Mouse (Mus musculus): ENCODE measurements around the gene Tfr2. TPM values are rescaled to one million over a fixed set of nuclear protein-coding genes. Genes with fewer than 3 reads are reported as not detected.

The Tfr2 gene
- polyA plus RNA-seq, 1 experiment, result 5.4 TPM

- H3K27ac ChIP-seq (ENCODE audit: insufficient read depth, low read length), result no peak within 1 kb of the TSS
- H3K9me3 ChIP-seq (replicated peaks; ENCODE audit: control insufficient read depth, insufficient read depth, low read length, poor library complexity, severe bottlenecking), result no peaks in the 10 kb centered on the region
- H3K9ac ChIP-seq (ENCODE audit: low read depth, poor library complexity, severe bottlenecking), result no peak within 1 kb of the TSS
- no peaks in the 10 kb centered on the region for H3K27me3 ChIP-seq (ENCODE audit: control insufficient read depth, insufficient read depth, low read length, poor library complexity, severe bottlenecking)
- TF ChIP-seq EP300 (IDR thresholded peaks at IDR 0.05; ENCODE audit: insufficient read depth, low read depth, low read length) (no peak), CTCF (IDR thresholded peaks at IDR 0.05; ENCODE audit: low read depth, low read length) (no peak), POLR2A (IDR thresholded peaks at IDR 0.05; ENCODE audit: insufficient read depth, low read length) (no peak)
- H3K4me1 ChIP-seq (ENCODE audit: control insufficient read depth, insufficient read depth, low read length), result no peaks in the 10 kb centered on the region
- H3K36me3 ChIP-seq (ENCODE audit: control insufficient read depth, insufficient read depth, low read length, poor library complexity, severe bottlenecking), result no peaks in the 10 kb centered on the region
- peak within 1 kb of the TSS; percentile 53 for H3K4me3 ChIP-seq (ENCODE audit: low read depth, low read length)
These were observed 16.2 kb upstream of the Tfr2 start, which contains the start of gene Actl6b for GRCm38 (mm10) chr5:137553411-137553837. TSS of gene Actl6b (plus strand) at chr5:137553517.

GRCm38 (mm10) chr5:137553898-137554297, 15.7 kb upstream of the Tfr2 start:
- Histone ChIP-seq H3K27me3 (ENCODE audit: control insufficient read depth, insufficient read depth, low read length, poor library complexity, severe bottlenecking) (no peaks in the 10 kb centered on the region), H3K36me3 (ENCODE audit: control insufficient read depth, insufficient read depth, low read length, poor library complexity, severe bottlenecking) (no peaks in the 10 kb centered on the region), H3K9me3 (replicated peaks; ENCODE audit: control insufficient read depth, insufficient read depth, low read length, poor library complexity, severe bottlenecking) (no peaks in the 10 kb centered on the region), H3K27ac (ENCODE audit: insufficient read depth, low read length) (no peak overlapping the region), H3K4me3 (ENCODE audit: low read depth, low read length) (no peak overlapping the region), H3K9ac (ENCODE audit: low read depth, poor library complexity, severe bottlenecking) (no peak overlapping the region), H3K4me1 (ENCODE audit: control insufficient read depth, insufficient read depth, low read length) (no peaks in the 10 kb centered on the region)
- TF ChIP-seq EP300 (IDR thresholded peaks at IDR 0.05; ENCODE audit: insufficient read depth, low read depth, low read length) (no peak), POLR2A (IDR thresholded peaks at IDR 0.05; ENCODE audit: insufficient read depth, low read length) (no peak), CTCF (IDR thresholded peaks at IDR 0.05; ENCODE audit: low read depth, low read length) (no peak)

GRCm38 (mm10) chr5:137561556-137561955, 8.1 kb upstream of the Tfr2 start:
- Histone ChIP-seq H3K9me3 (replicated peaks; ENCODE audit: control insufficient read depth, insufficient read depth, low read length, poor library complexity, severe bottlenecking) (no peaks in the 10 kb centered on the region), H3K4me3 (ENCODE audit: low read depth, low read length) (no peak overlapping the region), H3K9ac (ENCODE audit: low read depth, poor library complexity, severe bottlenecking) (no peak overlapping the region), H3K27me3 (ENCODE audit: control insufficient read depth, insufficient read depth, low read length, poor library complexity, severe bottlenecking) (no peaks in the 10 kb centered on the region), H3K4me1 (ENCODE audit: control insufficient read depth, insufficient read depth, low read length) (peaks cover 4% of the 10 kb centered on the region), H3K27ac (ENCODE audit: insufficient read depth, low read length) (no peak overlapping the region), H3K36me3 (ENCODE audit: control insufficient read depth, insufficient read depth, low read length, poor library complexity, severe bottlenecking) (no peaks in the 10 kb centered on the region)
- TF ChIP-seq CTCF (IDR thresholded peaks at IDR 0.05; ENCODE audit: low read depth, low read length), result no peak
- TF ChIP-seq POLR2A (IDR thresholded peaks at IDR 0.05; ENCODE audit: insufficient read depth, low read length), result no peak
- no peak for TF ChIP-seq EP300 (IDR thresholded peaks at IDR 0.05; ENCODE audit: insufficient read depth, low read depth, low read length)

GRCm38 (mm10) chr5:137562965-137563364, 6.7 kb upstream of the Tfr2 start:
- no peak overlapping the region for H3K4me3 ChIP-seq (ENCODE audit: low read depth, low read length)

GRCm38 (mm10) chr5:137565744-137566143, 3.9 kb upstream of the Tfr2 start:
- no peak overlapping the region for H3K4me3 ChIP-seq (ENCODE audit: low read depth, low read length)
- no peaks in the 10 kb centered on the region for H3K36me3 ChIP-seq (ENCODE audit: control insufficient read depth, insufficient read depth, low read length, poor library complexity, severe bottlenecking)
- no peak for TF ChIP-seq POLR2A (IDR thresholded peaks at IDR 0.05; ENCODE audit: insufficient read depth, low read length)
- TF ChIP-seq EP300 (IDR thresholded peaks at IDR 0.05; ENCODE audit: insufficient read depth, low read depth, low read length), result no peak
- no peak for TF ChIP-seq CTCF (IDR thresholded peaks at IDR 0.05; ENCODE audit: low read depth, low read length)
- H3K9ac ChIP-seq (ENCODE audit: low read depth, poor library complexity, severe bottlenecking), result no peak overlapping the region
- peaks cover 4% of the 10 kb centered on the region for H3K4me1 ChIP-seq (ENCODE audit: control insufficient read depth, insufficient read depth, low read length)
- H3K9me3 ChIP-seq (replicated peaks; ENCODE audit: control insufficient read depth, insufficient read depth, low read length, poor library complexity, severe bottlenecking), result no peaks in the 10 kb centered on the region
- no peak overlapping the region for H3K27ac ChIP-seq (ENCODE audit: insufficient read depth, low read length)
- H3K27me3 ChIP-seq (ENCODE audit: control insufficient read depth, insufficient read depth, low read length, poor library complexity, severe bottlenecking), result no peaks in the 10 kb centered on the region

More at GRCm38 (mm10) chr5:137562965-137563364, 6.7 kb upstream of the Tfr2 start:
- Histone ChIP-seq H3K36me3 (ENCODE audit: control insufficient read depth, insufficient read depth, low read length, poor library complexity, severe bottlenecking) (no peaks in the 10 kb centered on the region), H3K9me3 (replicated peaks; ENCODE audit: control insufficient read depth, insufficient read depth, low read length, poor library complexity, severe bottlenecking) (no peaks in the 10 kb centered on the region), H3K9ac (ENCODE audit: low read depth, poor library complexity, severe bottlenecking) (no peak overlapping the region), H3K4me1 (ENCODE audit: control insufficient read depth, insufficient read depth, low read length) (peaks cover 4% of the 10 kb centered on the region), H3K27ac (ENCODE audit: insufficient read depth, low read length) (no peak overlapping the region), H3K27me3 (ENCODE audit: control insufficient read depth, insufficient read depth, low read length, poor library complexity, severe bottlenecking) (no peaks in the 10 kb centered on the region)
- no peak for TF ChIP-seq POLR2A (IDR thresholded peaks at IDR 0.05; ENCODE audit: insufficient read depth, low read length)
- TF ChIP-seq CTCF (IDR thresholded peaks at IDR 0.05; ENCODE audit: low read depth, low read length), result no peak
- TF ChIP-seq EP300 (IDR thresholded peaks at IDR 0.05; ENCODE audit: insufficient read depth, low read depth, low read length), result no peak

GRCm38 (mm10) chr5:137566416-137566815, 3.2 kb upstream of the Tfr2 start:
- TF ChIP-seq EP300 (IDR thresholded peaks at IDR 0.05; ENCODE audit: insufficient read depth, low read depth, low read length), result no peak
- TF ChIP-seq CTCF (IDR thresholded peaks at IDR 0.05; ENCODE audit: low read depth, low read length), result no peak
- TF ChIP-seq POLR2A (IDR thresholded peaks at IDR 0.05; ENCODE audit: insufficient read depth, low read length), result no peak

More at GRCm38 (mm10) chr5:137566416-137566815, 3.2 kb upstream of the Tfr2 start:
- Histone ChIP-seq H3K27ac (ENCODE audit: insufficient read depth, low read length) (no peak overlapping the region), H3K27me3 (ENCODE audit: control insufficient read depth, insufficient read depth, low read length, poor library complexity, severe bottlenecking) (no peaks in the 10 kb centered on the region), H3K9me3 (replicated peaks; ENCODE audit: control insufficient read depth, insufficient read depth, low read length, poor library complexity, severe bottlenecking) (no peaks in the 10 kb centered on the region), H3K36me3 (ENCODE audit: control insufficient read depth, insufficient read depth, low read length, poor library complexity, severe bottlenecking) (no peaks in the 10 kb centered on the region), H3K9ac (ENCODE audit: low read depth, poor library complexity, severe bottlenecking) (no peak overlapping the region), H3K4me3 (ENCODE audit: low read depth, low read length) (no peak overlapping the region), H3K4me1 (ENCODE audit: control insufficient read depth, insufficient read depth, low read length) (peaks cover 4% of the 10 kb centered on the region)
